Mouse (Mus musculus) lung, postnatal 25 days (tissue): ENCODE measurements around the gene Lypd5.
A peak's percentile ranks its signal among the peaks of the same experiment; 100 is the strongest.
"Not testable (repeated sequence)": the region's sequence is repeated elsewhere in the genome, so short reads cannot be mapped to it uniquely, and the experiment has no call there.

Source experiments
- DNase-seq: peaks from one replicate; pipeline ENCODE4 v3.0.0; 2022; ENCODE audit warnings: low spot score

Lypd5 gene

DNA sequence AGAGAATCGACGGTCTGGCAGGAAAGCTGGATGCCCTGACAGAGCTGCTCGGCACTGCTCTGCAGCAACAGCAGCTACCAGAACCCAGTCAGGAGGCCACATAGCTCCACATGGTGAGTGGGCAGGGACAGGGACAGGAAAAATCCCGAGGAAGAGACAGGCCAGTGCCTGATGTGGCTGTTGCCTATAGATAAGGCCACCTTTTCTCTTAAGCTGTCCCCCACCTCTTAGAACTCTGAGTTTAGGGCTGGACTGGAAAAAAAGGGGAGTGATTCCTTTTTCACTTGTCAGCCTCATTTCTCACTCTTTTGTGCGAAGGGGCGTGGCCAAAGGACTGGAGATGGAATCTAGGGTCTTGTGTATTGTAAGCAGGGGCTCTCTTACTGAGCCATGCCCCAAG, 35.1 kb downstream of the Lypd5 start:
- no peak for DNase-seq

- peak; percentile 63 for DNase-seq
Observed at GRCm38 (mm10) chr7:24384827-24385226, 35.8 kb downstream of the Lypd5 start.

GRCm38 (mm10) chr7:24387059-24387556, 38.1 kb downstream of the Lypd5 start:
- DNase-seq: no peak

DNA sequence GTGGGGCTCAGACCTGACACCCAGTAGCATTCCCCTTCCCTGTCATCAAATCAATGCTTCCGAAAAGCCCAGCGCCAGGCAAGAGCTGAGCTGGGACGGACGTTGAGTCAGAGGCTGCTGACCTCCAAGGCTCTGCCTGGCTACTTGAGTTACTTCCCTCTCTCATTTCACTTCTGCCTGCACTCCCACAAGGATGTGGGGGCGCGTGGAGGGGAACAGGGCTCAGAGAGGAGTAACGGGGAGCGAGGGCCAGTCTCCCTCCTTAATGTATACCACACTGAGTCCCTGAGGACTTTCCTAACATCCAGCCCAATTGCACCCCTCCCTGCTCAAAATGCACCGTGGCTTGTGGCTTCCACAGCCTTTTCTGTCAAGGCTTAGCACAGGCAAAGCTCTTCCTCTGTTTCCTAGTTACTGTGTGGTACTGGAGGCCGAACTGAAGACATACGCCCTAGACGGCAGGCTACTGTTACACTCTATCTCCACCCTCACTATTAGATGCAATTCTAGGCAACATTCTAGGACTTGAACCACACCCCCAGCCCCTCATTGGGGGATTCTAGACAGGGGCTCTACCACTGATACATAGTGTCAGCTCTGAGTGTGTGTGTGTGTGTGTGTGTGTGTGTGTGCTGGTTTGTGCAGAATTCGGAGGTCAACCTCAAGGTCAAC, 40.7 kb downstream of the Lypd5 start:
- no peak for DNase-seq

- no peak for DNase-seq
Observed at GRCm38 (mm10) chr7:24390512-24390911, 41.5 kb downstream of the Lypd5 start.

- no peak for DNase-seq
Observed at GRCm38 (mm10) chr7:24391077-24391476, 42.1 kb downstream of the Lypd5 start.

DNA sequence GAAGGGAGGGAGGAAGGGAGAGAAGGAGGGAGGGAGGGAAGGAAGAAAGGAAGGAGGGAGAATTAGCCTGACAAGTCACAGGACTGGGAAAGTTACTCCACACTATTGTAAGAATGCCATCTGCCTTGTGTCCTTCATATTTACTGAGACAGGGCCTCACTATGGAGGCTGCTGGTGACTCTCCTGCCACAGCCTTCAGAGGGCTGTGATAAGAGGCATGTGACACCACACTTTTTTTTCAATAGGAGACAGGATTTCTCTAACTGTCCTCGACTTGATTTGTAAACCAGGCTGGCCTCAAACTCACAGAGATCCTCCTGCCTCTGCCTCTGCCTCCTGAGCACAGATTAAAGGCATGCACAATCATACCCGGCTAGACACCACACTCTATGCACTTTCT, 42.7 kb downstream of the Lypd5 start:
- no peak for DNase-seq

DNA sequence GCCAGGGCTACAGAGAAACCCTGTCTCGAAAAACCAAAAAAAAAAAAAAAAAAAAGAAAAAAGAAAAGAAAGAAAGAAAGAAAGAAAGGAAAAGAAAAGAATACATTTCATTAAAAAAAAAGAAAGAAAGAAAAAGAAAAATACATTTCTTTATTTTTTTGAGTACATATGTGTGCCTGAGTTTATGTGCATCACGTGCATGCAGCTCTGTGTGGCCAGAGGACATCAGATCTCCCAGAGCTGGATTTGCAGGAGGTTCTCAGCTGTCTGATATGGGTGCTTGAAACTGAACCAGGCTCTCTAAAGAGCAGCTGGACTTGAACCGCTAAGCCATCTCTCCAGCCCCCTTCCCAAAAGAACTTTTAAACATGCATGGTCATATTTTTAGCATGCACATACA, 45.1 kb downstream of the Lypd5 start:
- DNase-seq: no peak

- no peak for DNase-seq
Observed at GRCm38 (mm10) chr7:24394475-24395161, 45.6 kb downstream of the Lypd5 start.

- no peak for DNase-seq
Observed at GRCm38 (mm10) chr7:24396832-24397231, 47.8 kb downstream of the Lypd5 start.

DNA sequence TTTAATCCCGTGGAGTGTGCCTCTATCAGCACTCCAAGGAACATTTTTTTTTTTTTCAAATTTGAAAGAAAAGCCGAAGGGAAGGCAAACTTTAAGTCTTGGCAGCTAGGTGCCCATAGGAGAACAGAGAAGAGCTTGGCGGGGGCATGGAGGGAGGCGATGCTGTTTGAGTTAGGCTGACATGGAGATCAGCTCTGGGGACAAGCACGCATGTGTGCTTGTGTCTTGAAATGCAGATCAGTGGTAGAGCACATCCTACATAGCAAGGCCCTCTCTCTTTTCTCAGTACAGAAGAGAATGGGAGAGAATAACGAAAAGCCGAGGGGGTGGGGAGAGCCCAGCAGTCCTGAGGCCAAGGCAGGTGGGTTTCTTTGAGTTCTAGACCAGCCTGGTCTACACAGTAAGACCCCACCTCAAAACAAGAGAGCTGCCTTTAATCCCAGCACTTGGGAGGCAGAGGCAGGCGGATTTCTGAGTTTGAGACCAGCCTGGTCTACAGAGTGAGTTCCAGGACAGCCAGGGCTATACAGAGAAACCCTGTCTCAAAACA, 49.4 kb downstream of the Lypd5 start:
- no peak for DNase-seq

GRCm38 (mm10) chr7:24399256-24400081, 50.5 kb downstream of the Lypd5 start, which contains the start of gene Smg9:
Smg9 (plus strand) TSS chr7:24399619.
- DNase-seq: peak; percentile 98

DNA sequence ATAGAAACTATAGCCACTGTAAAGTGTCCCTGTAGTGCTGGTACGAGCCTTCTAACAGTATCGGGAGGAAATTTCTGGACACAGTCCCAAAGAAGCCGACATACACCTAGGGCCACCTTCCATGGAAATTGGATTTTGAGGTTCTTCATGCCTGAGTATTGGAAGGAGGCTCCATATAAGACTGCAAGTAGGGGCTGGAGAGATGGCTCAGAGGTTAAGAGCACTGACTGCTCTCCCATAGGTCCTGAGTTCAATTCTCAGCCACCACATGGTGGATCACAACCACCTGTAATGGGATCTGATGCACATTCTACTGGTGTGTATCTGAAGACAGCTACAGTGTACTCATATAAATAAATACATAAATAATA, 51.1 kb downstream of the Lypd5 start:
- no peak for DNase-seq

GRCm38 (mm10) chr7:24400489-24400888, 51.5 kb downstream of the Lypd5 start:
- DNase-seq: not testable (repeated sequence)

DNA sequence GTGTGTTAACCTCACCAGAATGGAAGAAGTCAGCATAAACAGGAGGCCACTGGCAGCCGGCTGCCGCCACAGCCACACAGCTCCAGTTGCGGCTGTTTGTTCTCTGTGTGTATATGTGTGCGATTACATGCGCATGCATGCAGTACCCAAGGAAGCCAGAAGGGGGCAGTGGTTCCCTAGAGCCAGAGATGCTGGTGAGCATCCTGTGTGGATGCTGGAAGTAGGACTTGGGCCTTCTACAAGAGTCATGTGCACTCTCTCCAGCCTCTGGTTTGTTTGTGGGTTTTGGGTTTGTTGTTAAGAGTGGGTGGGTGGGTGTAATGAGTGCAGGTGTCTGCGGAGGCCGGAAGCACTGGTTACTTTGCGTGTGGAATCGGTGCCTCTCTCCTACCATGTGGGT, 53.9 kb downstream of the Lypd5 start:
- DNase-seq: no peak
